Mouse (Mus musculus) MEL (cell line): ENCODE results near the gene Stard5. TPM values are rescaled to one million over a fixed set of nuclear protein-coding genes. Genes with fewer than 3 reads are reported as not detected.
A peak's percentile ranks its signal among the peaks of the same experiment; 100 is the strongest.

Experiments used
- DNase-seq: peaks from one replicate; pipeline ENCODE4 v3.0.0; 2011; ENCODE audit warnings: low read depth, low spot score
- H3K27ac ChIP-seq: 2 replicates; pipeline ENCODE4 v1.5.1; 2012; ENCODE audit warnings: low read depth, mild to moderate bottlenecking, control low read depth, low read length, moderate library complexity; ENCODE audit not compliant: control insufficient read depth
- H3K27me3 ChIP-seq, 2 experiments: fragments of 150-350 bp in 1 of 2; sonication (generic) in 1 of 2; 2 replicates each; pipeline ENCODE4 v1.6.1; 2012; ENCODE audit warnings: low read length in 2 of 2, mild to moderate bottlenecking in 2 of 2, improper control_type of control experiment in 1 of 2, moderate library complexity in 1 of 2; ENCODE audit not compliant: insufficient read depth in 2 of 2, control insufficient read depth in 1 of 2
- H3K36me3 ChIP-seq, 2 experiments: 2 replicates each; pipeline ENCODE4 v1.6.1; 2012 to 2014; ENCODE audit warnings: low read length in 2 of 2, improper control_type of control experiment in 1 of 2, inconsistent platforms in 1 of 2, mild to moderate bottlenecking in 1 of 2; ENCODE audit not compliant: insufficient read depth in 2 of 2, control insufficient read depth in 1 of 2
- H3K4me1 ChIP-seq, 2 experiments: fragments of 150-350 bp in 1 of 2; sonication (generic) in 1 of 2; 2 replicates each; pipeline ENCODE4 v1.6.1; 2012; ENCODE audit warnings: low read length in 2 of 2, improper control_type of control experiment in 1 of 2, mild to moderate bottlenecking in 1 of 2; ENCODE audit not compliant: insufficient read depth in 2 of 2, control insufficient read depth in 1 of 2
- H3K4me3 ChIP-seq, 2 experiments: fragments of 150-350 bp in 1 of 2; sonication (generic) in 1 of 2; 2 replicates each; pipeline ENCODE4 v1.5.1; 2012; ENCODE audit warnings: low read depth in 2 of 2, low read length in 2 of 2, mild to moderate bottlenecking in 2 of 2, moderate library complexity in 2 of 2, control low read depth in 1 of 2, improper control_type of control experiment in 1 of 2; ENCODE audit not compliant: control insufficient read depth in 1 of 2, insufficient read depth in 1 of 2
- H3K79me2 ChIP-seq: 2 replicates; pipeline ENCODE4 v1.6.1; 2012; ENCODE audit warnings: mild to moderate bottlenecking, low read length, moderate library complexity; ENCODE audit not compliant: control insufficient read depth, poor library complexity, insufficient read depth
- H3K9ac ChIP-seq: 2 replicates; pipeline ENCODE4 v1.6.1; 2012; ENCODE audit warnings: low read depth, mild to moderate bottlenecking, control low read depth, low read length, moderate library complexity; ENCODE audit not compliant: control insufficient read depth, poor library complexity, severe bottlenecking
- H3K9me3 ChIP-seq: fragments of 150-350 bp; sonication (generic); replicated peaks from 2 replicates; pipeline ENCODE4 v1.6.1; 2012; ENCODE audit warnings: mild to moderate bottlenecking, low read length, improper control_type of control experiment, moderate library complexity; ENCODE audit not compliant: insufficient read depth
- BHLHE40 ChIP-seq: IDR thresholded peaks from 2 replicates; pipeline ENCODE4 v1.6.1; 2012; ENCODE audit warnings: low read depth, mild to moderate bottlenecking, inconsistent platforms, low read length, improper control_type of control experiment, borderline replicate concordance
- CTCF ChIP-seq, 3 experiments: IDR thresholded peaks in 2 of 3; conservative IDR thresholded peaks in 1 of 3; 2 replicates each; pipeline ENCODE4 v1.5.1; 2011 to 2012; ENCODE audit warnings: low read length in 3 of 3, low read depth in 2 of 3, mild to moderate bottlenecking in 2 of 3, improper control_type of control experiment in 1 of 3, inconsistent platforms in 1 of 3, mixed read lengths in 1 of 3, moderate library complexity in 1 of 3; ENCODE audit not compliant: control insufficient read depth in 1 of 3, insufficient read depth in 1 of 3, poor library complexity in 1 of 3, severe bottlenecking in 1 of 3
- GABPA ChIP-seq: IDR thresholded peaks from 2 replicates; pipeline ENCODE4 v1.6.1; 2012; ENCODE audit warnings: low read depth, mild to moderate bottlenecking, inconsistent platforms, low read length, improper control_type of control experiment, moderate library complexity
- GATA1 ChIP-seq: IDR thresholded peaks from 2 replicates; pipeline ENCODE4 v1.6.1; 2011; ENCODE audit warnings: low read depth, low read length, improper control_type of control experiment
- HCFC1 ChIP-seq: IDR thresholded peaks from 2 replicates; pipeline ENCODE4 v1.6.1; 2012; ENCODE audit warnings: low read depth, mild to moderate bottlenecking, inconsistent platforms, low read length, improper control_type of control experiment, moderate library complexity
- JUND ChIP-seq: IDR thresholded peaks from 2 replicates; pipeline ENCODE4 v1.6.1; 2011; ENCODE audit warnings: low read depth, mild to moderate bottlenecking, improper control_type of control experiment, low read length
- KAT2A ChIP-seq: conservative IDR thresholded peaks from 2 replicates; pipeline ENCODE4 v1.6.1; 2012; ENCODE audit warnings: low read depth, low read length, improper control_type of control experiment, inconsistent platforms
- MEF2A ChIP-seq: IDR thresholded peaks from 2 replicates; pipeline ENCODE4 v1.6.1; 2014; ENCODE audit warnings: low read depth, mild to moderate bottlenecking, inconsistent platforms, low read length, improper control_type of control experiment; ENCODE audit not compliant: poor library complexity, insufficient replicate concordance, severe bottlenecking; ENCODE audit errors: extremely low read depth
- NELFE ChIP-seq: IDR thresholded peaks from 2 replicates; pipeline ENCODE4 v1.6.1; 2011; ENCODE audit warnings: low read depth, low read length, improper control_type of control experiment
- POLR2A ChIP-seq, 2 experiments: IDR thresholded peaks; 2 replicates each; pipeline ENCODE4 v1.6.1; 2011 to 2012; ENCODE audit warnings: low read length in 2 of 2, mild to moderate bottlenecking in 2 of 2, control low read depth in 1 of 2, improper control_type of control experiment in 1 of 2, low read depth in 1 of 2, moderate library complexity in 1 of 2; ENCODE audit not compliant: control insufficient read depth in 1 of 2, insufficient read depth in 1 of 2, poor library complexity in 1 of 2
- POLR2AphosphoS5 ChIP-seq: IDR thresholded peaks from 2 replicates; pipeline ENCODE4 v1.6.1; 2012; ENCODE audit warnings: low read depth, borderline replicate concordance, mild to moderate bottlenecking, inconsistent platforms, low read length, moderate library complexity, mixed read lengths
- RAD21 ChIP-seq: IDR thresholded peaks from 2 replicates; pipeline ENCODE4 v1.6.1; 2011; ENCODE audit warnings: mild to moderate bottlenecking, low read depth, low read length, improper control_type of control experiment
- SMC3 ChIP-seq: IDR thresholded peaks from 2 replicates; pipeline ENCODE4 v1.6.1; 2011; ENCODE audit warnings: low read depth, low read length, improper control_type of control experiment
- TAL1 ChIP-seq: IDR thresholded peaks from 2 replicates; pipeline ENCODE4 v1.6.1; 2012; ENCODE audit warnings: mild to moderate bottlenecking, inconsistent platforms, low read length, moderate library complexity, mixed read lengths
- UBTF ChIP-seq: IDR thresholded peaks from 2 replicates; pipeline ENCODE4 v1.6.1; 2012; ENCODE audit warnings: low read depth, mild to moderate bottlenecking, inconsistent platforms, low read length, improper control_type of control experiment, moderate library complexity, borderline replicate concordance; ENCODE audit not compliant: insufficient read depth
- USF1 ChIP-seq: IDR thresholded peaks from 2 replicates; pipeline ENCODE4 v1.6.1; 2014; ENCODE audit warnings: low read depth, mild to moderate bottlenecking, inconsistent platforms, low read length, improper control_type of control experiment, moderate library complexity
- USF2 ChIP-seq, 2 experiments: IDR thresholded peaks; 2 replicates each; pipeline ENCODE4 v1.6.1; 2011 to 2012; ENCODE audit warnings: improper control_type of control experiment in 2 of 2, low read length in 2 of 2, borderline replicate concordance in 1 of 2, inconsistent platforms in 1 of 2, low read depth in 1 of 2, mild to moderate bottlenecking in 1 of 2; ENCODE audit not compliant: insufficient read depth in 1 of 2
- ZC3H11A ChIP-seq: IDR thresholded peaks from 2 replicates; pipeline ENCODE4 v1.6.1; 2012; ENCODE audit warnings: low read depth, mild to moderate bottlenecking, inconsistent platforms, low read length, improper control_type of control experiment
- ZKSCAN1 ChIP-seq: IDR thresholded peaks from 2 replicates; pipeline ENCODE4 v1.6.1; 2012; ENCODE audit warnings: low read depth, mild to moderate bottlenecking, inconsistent platforms, low read length, improper control_type of control experiment, moderate library complexity
- polyA plus RNA-seq, 2 experiments: library from polyadenylated mRNA; stranded (reverse) in 1 of 2; unstranded in 1 of 2; fragments of >175 nt in 1 of 2; fragments of >200 nt in 1 of 2; gene quantifications; 2 replicates each; pipeline versions ENCODE4 v1.2.1 to v1.2.4; 2012; ENCODE audit warnings: low replicate concordance in 2 of 2, low read depth in 1 of 2; ENCODE audit not compliant: insufficient read length in 2 of 2, insufficient read depth in 1 of 2, missing spikeins in 1 of 2
- total RNA-seq: library from RNA; depleted of rRNA; stranded (reverse); fragments of 300-350 nt; gene quantifications from 2 replicates; pipeline ENCODE4 v1.2.3, GENCODE M21; 2012

Gene Stard5
- total and polyA plus RNA-seq, 3 experiments = 2.3 to 3.1 TPM; not detected in 1

DNA sequence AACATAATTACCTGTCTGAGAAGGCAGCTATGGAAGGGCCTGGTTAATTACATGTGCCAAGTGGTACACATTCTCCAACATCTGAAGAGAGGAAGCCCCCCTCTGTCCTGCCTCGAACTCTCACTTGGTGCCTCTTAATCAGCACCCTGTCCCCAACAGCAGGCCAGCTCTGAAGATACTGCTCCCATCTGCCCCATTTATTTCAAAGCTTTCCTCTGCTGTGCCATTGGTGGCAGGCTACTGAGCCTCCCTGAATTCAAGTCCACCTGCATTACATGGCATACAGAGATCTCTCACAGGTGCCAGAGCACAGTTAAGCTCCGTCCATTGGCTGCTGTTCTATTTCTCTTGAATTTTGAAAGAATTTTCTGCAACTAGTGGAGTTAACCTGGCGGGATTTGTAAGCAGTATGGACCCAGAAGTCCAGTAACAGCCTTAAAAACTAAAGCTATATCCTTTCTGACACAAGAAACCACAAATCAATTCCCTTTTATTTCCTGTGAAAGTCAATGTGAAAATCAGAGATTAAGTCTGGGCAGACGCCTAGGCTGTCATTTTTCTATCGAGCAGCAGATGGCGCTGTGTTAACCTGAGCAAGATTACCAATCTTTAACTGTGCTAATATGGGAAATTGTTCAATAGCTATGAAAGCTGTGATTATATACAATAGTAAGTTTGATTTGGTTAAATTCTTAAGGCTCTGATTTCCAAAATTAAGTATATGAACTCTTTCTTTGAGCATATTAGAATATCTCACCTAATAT lies 63.9 kb downstream of the Stard5 start:
- H3K4me3 ChIP-seq = no peak overlapping the region
- TF ChIP-seq USF1 (no peak), GABPA (no peak), TAL1 (no peak), UBTF (no peak), MEF2A (no peak), HCFC1 (no peak), USF2 (IDR thresholded peaks at IDR 0.05; ENCODE audit: borderline replicate concordance in 1 of 2, insufficient read depth in 1 of 2, low read depth in 1 of 2, low read length in 2 of 2) (no peak), KAT2A (no peak), BHLHE40 (no peak), NELFE (no peak), CTCF (IDR thresholded peaks at IDR 0.05 in 2 of 3, conservative IDR thresholded peaks at IDR 0.05 in 1 of 3; ENCODE audit: control insufficient read depth in 1 of 3, insufficient read depth in 1 of 3, low read depth in 2 of 3, low read length in 3 of 3, poor library complexity in 1 of 3, severe bottlenecking in 1 of 3) (peak; percentile 60 to 68 (median 67)), JUND (no peak), GATA1 (no peak), RAD21 (peak; percentile 37), POLR2A (IDR thresholded peaks at IDR 0.05; ENCODE audit: control insufficient read depth in 1 of 2, insufficient read depth in 1 of 2, low read depth in 1 of 2, low read length in 2 of 2, poor library complexity in 1 of 2) (no peak), ZKSCAN1 (no peak), SMC3 (peak; percentile 64), ZC3H11A (peak; percentile 24; the same call in 1 of the 2 replicates), POLR2AphosphoS5 (no peak)
- TF ChIP-seq, all 39 proteins: peak for 4
- Histone ChIP-seq H3K9me3 (no peaks in the 10 kb centered on the region), H3K27ac (no peak overlapping the region), H3K9ac (no peak overlapping the region), H3K4me1 (no peaks in the 10 kb centered on the region), H3K36me3 (no peaks in the 10 kb centered on the region), H3K79me2 (no peaks in the 10 kb centered on the region), H3K27me3 (no peaks in the 10 kb centered on the region)
- DNase-seq = peak; percentile 36
